Mouse (Mus musculus) heart, postnatal 0 days (tissue): Measurements from ENCODE around the gene C530008M17Rik. TPM values are rescaled to one million over a fixed set of nuclear protein-coding genes. Genes with fewer than 3 reads are reported as not detected.

Experiments used
- ATAC-seq: fragments of 200-750 bp; cut with Nextera tagmentation; 2 replicates; pipeline ENCODE4 v1.8.0; 2017; ENCODE audit warnings: low read depth, moderate number of reproducible peaks, moderate library complexity; ENCODE audit not compliant: insufficient read depth
- DNase-seq: peaks from one replicate; pipeline ENCODE4 v3.0.0-alpha.2; 2016; ENCODE audit warnings: low spot score
- H3K27ac ChIP-seq: fragments of 300-500 bp; sonication (generic); 2 replicates; pipeline ENCODE4 v1.5.1; 2014; ENCODE audit warnings: low read depth, mild to moderate bottlenecking
- H3K27me3 ChIP-seq: fragments of 300-500 bp; sonication (generic); 2 replicates; pipeline ENCODE4 v1.6.1; 2014; ENCODE audit warnings: low read length, mixed read lengths; ENCODE audit not compliant: control insufficient read depth, insufficient read depth
- H3K36me3 ChIP-seq: fragments of 300-500 bp; sonication (generic); replicated peaks from 2 replicates; pipeline ENCODE4 v1.6.1; 2014; ENCODE audit warnings: low read length, mixed read lengths; ENCODE audit not compliant: control insufficient read depth, insufficient read depth
- H3K4me1 ChIP-seq: fragments of 300-500 bp; sonication (generic); 2 replicates; pipeline ENCODE4 v1.6.1; 2014; ENCODE audit warnings: antibody characterized with exemption; ENCODE audit not compliant: control insufficient read depth, insufficient read depth
- H3K4me2 ChIP-seq: fragments of 300-500 bp; sonication (generic); 2 replicates; pipeline ENCODE4 v1.6.1; 2014; ENCODE audit warnings: low read depth, mild to moderate bottlenecking, low read length, moderate library complexity
- H3K4me3 ChIP-seq: fragments of 300-500 bp; sonication (generic); 2 replicates; pipeline ENCODE4 v1.5.1; 2014; ENCODE audit warnings: low read depth, low read length
- H3K9ac ChIP-seq: fragments of 300-500 bp; sonication (generic); replicated peaks from 2 replicates; pipeline ENCODE4 v1.6.1; 2014; ENCODE audit warnings: low read depth, low read length, mixed read lengths
- H3K9me3 ChIP-seq: fragments of 300-500 bp; sonication (generic); replicated peaks from 2 replicates; pipeline ENCODE4 v1.6.1; 2016; ENCODE audit warnings: low read length; ENCODE audit not compliant: control insufficient read depth
- CTCF ChIP-seq: IDR thresholded peaks from 2 replicates; pipeline ENCODE4 v1.5.1; 2016; ENCODE audit warnings: antibody characterized with exemption, control low read depth, low read depth
- EP300 ChIP-seq: IDR thresholded peaks from 2 replicates; pipeline ENCODE4 v1.6.1; 2016; ENCODE audit warnings: antibody characterized with exemption, low read depth
- WGBS: fragments of 180-500 bp; shearing (Covaris S2); extraction: QIAGEN DNeasy Blood & Tissue Kit; methylation state at CpG from one replicate; pipeline ENCODE4 v1.1.7; 2014; 5-methylcytosine and 5-hydroxymethylcytosine counted together
- polyA plus RNA-seq: library from polyadenylated mRNA; unstranded; fragments of >200 nt; fragmentation: Nextera tagmentation; extraction: Ambion mirVana; gene quantifications from 2 replicates; pipeline ENCODE4 v1.2.1, GENCODE M21; 2015
- total RNA-seq: library from RNA; depleted of rRNA; stranded (reverse); fragments of >200 nt; gene quantifications from 2 replicates; pipeline ENCODE4 v1.2.3, GENCODE M21; 2014; ENCODE audit warnings: low replicate concordance

Gene C530008M17Rik
- total and polyA plus RNA-seq, 2 experiments from 2014 or later, result 7.3 to 18.8 TPM

DNA sequence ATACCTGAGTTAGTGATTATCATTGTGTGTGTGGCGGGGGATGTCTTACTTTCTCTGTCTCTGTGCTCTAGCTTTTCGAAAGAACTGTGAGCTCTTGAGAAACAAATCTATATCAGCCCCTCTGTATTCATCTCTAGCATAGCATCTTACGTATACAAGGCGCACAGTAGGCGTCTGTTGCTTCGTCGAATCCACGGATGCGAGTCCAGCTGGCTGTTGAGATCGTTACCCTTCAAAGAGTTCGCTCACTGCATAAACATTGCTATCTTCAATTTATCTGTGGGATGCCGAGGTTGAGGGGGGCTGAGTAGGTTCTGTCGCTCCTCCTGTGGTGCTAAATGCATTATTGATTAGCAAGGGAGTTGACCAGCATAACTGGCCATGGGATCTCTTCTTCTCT, 125.6 kb downstream of the C530008M17Rik start:
- Histone ChIP-seq H3K27ac (no peak overlapping the region), H3K36me3 (no peaks in the 10 kb centered on the region), H3K9me3 (no peaks in the 10 kb centered on the region), H3K27me3 (0 out of 2 replicates have a peak, but pooled peaks cover 3% of the 10 kb centered on the region), H3K9ac (no peak overlapping the region), H3K4me3 (no peak overlapping the region), H3K4me1 (no peaks in the 10 kb centered on the region), H3K4me2 (no peak overlapping the region)
- DNase-seq, result no peak
- TF ChIP-seq CTCF, result no peak
- no peak for TF ChIP-seq EP300
- no peak for ATAC-seq
- 55% methylated on average over 13 of the region's 13 CpGs for WGBS

DNA sequence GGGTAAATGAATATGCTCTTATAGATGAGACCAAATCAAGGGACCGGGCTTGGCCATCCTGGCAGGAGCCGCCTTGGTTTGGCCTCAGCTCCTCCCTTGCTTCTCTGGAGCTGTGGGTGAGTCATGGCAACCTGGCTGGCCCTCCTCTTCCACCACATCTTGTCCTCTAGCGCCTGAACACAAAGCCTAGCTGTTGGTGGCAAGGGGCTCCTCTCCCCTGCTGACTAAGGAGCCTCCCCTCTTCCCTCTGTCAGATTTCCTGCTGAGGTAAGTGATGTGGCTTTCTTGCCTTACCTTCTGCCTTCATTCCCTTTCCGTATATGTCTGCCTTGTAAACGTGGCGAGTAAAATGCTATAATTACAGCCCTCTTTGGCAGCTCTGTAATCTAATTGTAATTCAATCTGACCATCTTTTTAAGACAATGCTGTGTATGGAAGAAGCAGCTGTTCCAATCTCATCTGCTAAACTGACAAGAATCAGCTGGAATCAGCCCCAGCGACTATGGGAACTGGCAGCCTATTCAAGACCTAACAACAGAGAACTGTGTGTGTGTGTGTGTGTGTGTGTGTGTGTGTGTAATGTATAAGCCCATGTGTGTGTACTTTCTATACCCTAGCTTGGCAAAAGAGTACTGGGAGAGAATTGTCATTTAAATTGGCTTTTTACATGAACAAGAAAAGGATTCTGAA, 126.2 kb downstream of the C530008M17Rik start:
- Histone ChIP-seq H3K4me3 (no peak overlapping the region), H3K27ac (no peak overlapping the region), H3K4me1 (no peaks in the 10 kb centered on the region), H3K36me3 (no peaks in the 10 kb centered on the region), H3K27me3 (0 out of 2 replicates have a peak, but pooled peaks cover 3% of the 10 kb centered on the region), H3K9ac (no peak overlapping the region), H3K9me3 (no peaks in the 10 kb centered on the region), H3K4me2 (no peak overlapping the region)
- DNase-seq (no peak), ATAC-seq (no peak)
- TF ChIP-seq CTCF (no peak), EP300 (no peak)
- 57% methylated on average over 7 of the region's 7 CpGs for WGBS

- H3K4me3 ChIP-seq, result no peak overlapping the region
- TF ChIP-seq EP300 (no peak), CTCF (no peak)
- DNase-seq, result no peak
- WGBS, result 76% methylated on average over 8 of the region's 8 CpGs
- H3K27ac ChIP-seq, result no peak overlapping the region
- no peak overlapping the region for H3K4me2 ChIP-seq
- H3K9ac ChIP-seq, result no peak overlapping the region
- no peaks in the 10 kb centered on the region for H3K9me3 ChIP-seq
- ATAC-seq, result no peak
- H3K36me3 ChIP-seq, result no peaks in the 10 kb centered on the region
- H3K4me1 ChIP-seq, result no peaks in the 10 kb centered on the region
- 0 out of 2 replicates have a peak, but pooled peaks cover 3% of the 10 kb centered on the region for H3K27me3 ChIP-seq
Observed at GRCm38 (mm10) chr5:76783104-76783441, 126.8 kb downstream of the C530008M17Rik start.

GRCm38 (mm10) chr5:76784151-76784723, 127.9 kb downstream of the C530008M17Rik start:
- Histone ChIP-seq H3K9ac (no peak overlapping the region), H3K36me3 (no peaks in the 10 kb centered on the region), H3K9me3 (no peaks in the 10 kb centered on the region), H3K4me1 (no peaks in the 10 kb centered on the region), H3K27me3 (0 out of 2 replicates have a peak, but pooled peaks cover 3% of the 10 kb centered on the region), H3K4me2 (no peak overlapping the region), H3K4me3 (no peak overlapping the region), H3K27ac (no peak overlapping the region)
- WGBS, result 63% methylated on average over 7 of the region's 7 CpGs
- ATAC-seq (no peak), DNase-seq (no peak)
- TF ChIP-seq EP300, result no peak
- TF ChIP-seq CTCF, result no peak

GRCm38 (mm10) chr5:76785013-76785412, 128.7 kb downstream of the C530008M17Rik start:
- Histone ChIP-seq H3K27ac (no peak overlapping the region), H3K4me2 (no peak overlapping the region), H3K9me3 (no peaks in the 10 kb centered on the region), H3K9ac (no peak overlapping the region), H3K4me1 (no peaks in the 10 kb centered on the region), H3K27me3 (0 out of 2 replicates have a peak, but pooled peaks cover 3% of the 10 kb centered on the region), H3K36me3 (no peaks in the 10 kb centered on the region), H3K4me3 (no peak overlapping the region)
- DNase-seq (no peak), ATAC-seq (no peak)
- no peak for TF ChIP-seq EP300
- no peak for TF ChIP-seq CTCF
- 75% methylated on average over 6 of the region's 6 CpGs for WGBS

DNA sequence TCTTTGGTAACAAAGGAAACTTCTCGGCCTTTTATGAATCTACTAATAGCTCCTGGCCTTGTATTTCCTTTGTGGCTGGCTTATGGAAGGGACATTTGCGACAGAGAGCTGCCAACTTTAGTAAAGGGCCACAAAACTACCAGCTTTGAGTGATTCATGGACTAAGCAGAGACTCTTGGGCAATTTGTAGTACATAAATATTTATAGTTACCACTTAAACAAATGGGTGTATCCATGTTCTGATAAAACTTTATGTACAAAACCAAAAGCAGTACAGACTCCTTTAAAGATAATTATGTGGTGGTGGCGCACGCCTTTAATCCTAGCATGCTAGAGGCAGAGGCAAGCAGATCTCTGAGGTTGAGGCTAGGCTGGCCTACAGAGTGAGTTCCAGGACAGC, 133.6 kb downstream of the C530008M17Rik start:
- TF ChIP-seq CTCF, result no peak
- no peak for TF ChIP-seq EP300
- Histone ChIP-seq H3K27ac (no peak overlapping the region), H3K36me3 (no peaks in the 10 kb centered on the region), H3K4me3 (no peak overlapping the region), H3K4me2 (no peak overlapping the region), H3K27me3 (no peaks in the 10 kb centered on the region), H3K9me3 (no peaks in the 10 kb centered on the region), H3K4me1 (no peaks in the 10 kb centered on the region), H3K9ac (no peak overlapping the region)
- ATAC-seq, result no peak
- no peak for DNase-seq
- 86% methylated on average over 4 of the region's 4 CpGs for WGBS
